22 mouse cellular contexts compared by ENCODE assay signal in the genomic region with DNA sequence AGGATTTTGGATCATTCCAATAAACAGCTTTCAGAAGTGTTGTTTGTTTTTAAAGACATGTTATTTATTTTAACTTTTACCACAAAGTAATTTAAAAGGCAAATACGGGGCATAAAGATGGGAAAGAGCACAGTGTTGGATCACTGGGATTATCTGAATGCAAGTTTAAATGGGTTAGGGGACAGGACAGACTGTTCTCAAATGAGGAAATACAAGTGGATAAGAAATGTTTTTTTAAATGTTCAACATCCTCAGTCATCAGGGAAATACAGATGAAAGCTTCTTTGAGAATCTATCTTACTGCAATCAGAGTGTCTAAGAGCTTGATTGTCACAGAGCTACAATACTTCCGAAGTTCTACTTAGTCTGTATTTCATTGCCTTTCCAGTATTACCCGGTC. TPM values are rescaled to one million over a fixed set of nuclear protein-coding genes. Genes with fewer than 3 reads are reported as not detected.
DNase-seq lines count a peak whose midpoint lies in the region; ATAC-seq and TF ChIP-seq lines count a peak whose summit lies in the region.
"Had no signal": no experiment of that assay in that cellular context is flagged by ENCODE, and none has a peak within 500 bp of the region (broad histone marks: within the 10 kb centered on the region; RNA-seq: fewer than 3 reads in every experiment).

No protein-coding gene starts in this region.

- no peak for TF ChIP-seq CTCF in liver, postnatal 0 days (IDR thresholded peaks at IDR 0.05; ENCODE audit: low read depth)
- no peak for TF ChIP-seq CTCF in lung, postnatal 0 days (IDR thresholded peaks at IDR 0.05)

- 64% methylated on average over 3 of the region's 3 CpGs for WGBS in liver, postnatal 0 days (ENCODE audit: insufficient replicate concordance)
- WGBS in liver, embryonic 11.5 days: 62% methylated on average over 3 of the region's 3 CpGs
- WGBS in lung, postnatal 0 days: 42% methylated on average over 3 of the region's 3 CpGs
- WGBS in midbrain, embryonic 11.5 days: 71% methylated on average over 3 of the region's 3 CpGs
- WGBS in midbrain, embryonic 10.5 days: 68% methylated on average over 3 of the region's 3 CpGs

- ATAC-seq in liver, postnatal 0 days: no peak
- ATAC-seq in liver, embryonic 11.5 days (replicated peaks; ENCODE audit: low FRiP score): no peak
- peak; percentile 78 for ATAC-seq in lung, postnatal 0 days
- ATAC-seq in midbrain, embryonic 11.5 days (ENCODE audit: low FRiP score): no peak
- ATAC-seq: CD4-positive, CD25-positive, alpha-beta regulatory T cell, adult 4 months; forebrain, embryonic 14.5 days; forebrain, postnatal 0 days had no signal

- H3K9ac ChIP-seq in liver, postnatal 0 days (replicated peaks): no peak overlapping the region
- no peak overlapping the region for H3K9ac ChIP-seq in liver, embryonic 11.5 days (ENCODE audit: low read depth, low read length)
- H3K9ac ChIP-seq in lung, postnatal 0 days (replicated peaks; ENCODE audit: low read depth): no peak overlapping the region
- H3K9ac ChIP-seq in midbrain, embryonic 11.5 days (ENCODE audit: low read length): no peak overlapping the region
- H3K9ac ChIP-seq: embryonic facial prominence, embryonic 12.5 days; embryonic facial prominence, embryonic 15.5 days; forebrain, postnatal 0 days; hindbrain, embryonic 12.5 days had no signal

- DNase-seq in liver, postnatal 0 days: no peak
- no peak for DNase-seq in liver, embryonic 11.5 days (ENCODE audit: low spot score)
- peak; percentile 48 for DNase-seq in lung, postnatal 0 days (ENCODE audit: low spot score)
- DNase-seq in lung, postnatal 10 days: no peak
- peak; percentile 60 for DNase-seq in midbrain, embryonic 11.5 days (ENCODE audit: low spot score, missing footprints)
- no peak for DNase-seq in midbrain, embryonic 10.5 days (ENCODE audit: low spot score)
- DNase-seq: adrenal gland, adult 2 months; adrenal gland, postnatal 14 days; cerebellum, adult 11 months; cerebellum, adult 2 months; cerebellum, adult 9-11 months; cerebellum, postnatal 25 days; forebrain, postnatal 0 days; gastrocnemius, adult 2 months; gastrocnemius, postnatal 14 days; heart, adult 11 months had no signal

- no peak overlapping the region for H3K27ac ChIP-seq in liver, postnatal 0 days (ENCODE audit: low read depth)
- H3K27ac ChIP-seq in liver, embryonic 11.5 days (ENCODE audit: low read depth, low read length): no peak overlapping the region
- H3K27ac ChIP-seq in lung, postnatal 0 days (ENCODE audit: low read length): no peak overlapping the region
- no peak overlapping the region for H3K27ac ChIP-seq in midbrain, embryonic 11.5 days (ENCODE audit: low read depth, low read length)
- no peak overlapping the region for H3K27ac ChIP-seq in midbrain, embryonic 10.5 days (replicated peaks)
- H3K27ac ChIP-seq: embryonic facial prominence, embryonic 12.5 days; embryonic facial prominence, embryonic 15.5 days; gastrocnemius, adult 2 months; hindbrain, embryonic 12.5 days had no signal

- H3K4me1 ChIP-seq in liver, postnatal 0 days (ENCODE audit: insufficient read depth): 0 out of 2 replicates have a peak, but pooled peaks cover 2% of the 10 kb centered on the region
- no peaks in the 10 kb centered on the region for H3K4me1 ChIP-seq in liver, embryonic 11.5 days (replicated peaks; ENCODE audit: control insufficient read depth, insufficient read depth, low read length)
- H3K4me1 ChIP-seq in lung, postnatal 0 days (ENCODE audit: insufficient read depth, low read depth, low read length): no peaks in the 10 kb centered on the region
- H3K4me1 ChIP-seq in midbrain, embryonic 11.5 days (ENCODE audit: control insufficient read depth, insufficient read depth, low read length): peaks cover 3% of the 10 kb centered on the region
- peaks cover 29% of the 10 kb centered on the region for H3K4me1 ChIP-seq in midbrain, embryonic 10.5 days

- H3K4me2 ChIP-seq in liver, postnatal 0 days (ENCODE audit: low read depth, low read length): no peak overlapping the region
- no peak overlapping the region for H3K4me2 ChIP-seq in liver, embryonic 11.5 days
- H3K4me2 ChIP-seq in lung, postnatal 0 days (replicated peaks; ENCODE audit: low read depth, low read length): no peak overlapping the region
- no peak overlapping the region for H3K4me2 ChIP-seq in midbrain, embryonic 11.5 days
- H3K4me2 ChIP-seq: embryonic facial prominence, embryonic 12.5 days; embryonic facial prominence, embryonic 15.5 days; heart, embryonic 11.5 days; hindbrain, embryonic 12.5 days had no signal

- peak; percentile 74 for TF ChIP-seq EP300 in liver, postnatal 0 days (IDR thresholded peaks at IDR 0.05; ENCODE audit: low read depth)
- peak; percentile 91 for TF ChIP-seq EP300 in lung, postnatal 0 days (IDR thresholded peaks at IDR 0.05)

- H3K4me3 ChIP-seq in liver, postnatal 0 days (ENCODE audit: low read depth, low read length): no peak overlapping the region
- no peak overlapping the region for H3K4me3 ChIP-seq in liver, embryonic 11.5 days (ENCODE audit: low read depth, low read length)
- H3K4me3 ChIP-seq in lung, postnatal 0 days (ENCODE audit: low read depth, low read length): no peak overlapping the region
- no peak overlapping the region for H3K4me3 ChIP-seq in midbrain, embryonic 11.5 days (ENCODE audit: low read depth, low read length)
- H3K4me3 ChIP-seq in midbrain, embryonic 10.5 days: no peak overlapping the region
- H3K4me3 ChIP-seq: embryonic facial prominence, embryonic 12.5 days; embryonic facial prominence, embryonic 15.5 days; gastrocnemius, adult 2 months; hindbrain, embryonic 12.5 days had no signal

- no peaks in the 10 kb centered on the region for H3K27me3 ChIP-seq in liver, postnatal 0 days (ENCODE audit: insufficient read depth, low read length)
- H3K27me3 ChIP-seq in liver, embryonic 11.5 days (replicated peaks; ENCODE audit: control insufficient read depth, insufficient read depth, low read length): no peaks in the 10 kb centered on the region
- H3K27me3 ChIP-seq in lung, postnatal 0 days (replicated peaks; ENCODE audit: insufficient read depth, low read length): no peaks in the 10 kb centered on the region
- H3K27me3 ChIP-seq in midbrain, embryonic 11.5 days (ENCODE audit: control insufficient read depth, insufficient read depth, low read length): no peaks in the 10 kb centered on the region
- H3K27me3 ChIP-seq in midbrain, embryonic 10.5 days (ENCODE audit: low read depth, poor library complexity, severe bottlenecking): no peaks in the 10 kb centered on the region
- H3K27me3 ChIP-seq: embryonic facial prominence, embryonic 12.5 days; embryonic facial prominence, embryonic 15.5 days; hindbrain, embryonic 12.5 days had no signal

- H3K36me3 ChIP-seq in liver, postnatal 0 days (replicated peaks; ENCODE audit: insufficient read depth, low read length): no peaks in the 10 kb centered on the region
- H3K36me3 ChIP-seq in liver, embryonic 11.5 days (ENCODE audit: control insufficient read depth, insufficient read depth, low read length): no peaks in the 10 kb centered on the region
- no peaks in the 10 kb centered on the region for H3K36me3 ChIP-seq in lung, postnatal 0 days (ENCODE audit: insufficient read depth, low read length)
- H3K36me3 ChIP-seq in midbrain, embryonic 11.5 days (ENCODE audit: control insufficient read depth, insufficient read depth, low read length): no peaks in the 10 kb centered on the region
- no peaks in the 10 kb centered on the region for H3K36me3 ChIP-seq in midbrain, embryonic 10.5 days
- H3K36me3 ChIP-seq: embryonic facial prominence, embryonic 12.5 days; embryonic facial prominence, embryonic 15.5 days; hindbrain, embryonic 12.5 days had no signal

- H3K9me3 ChIP-seq in liver, postnatal 0 days (ENCODE audit: low read length): no peaks in the 10 kb centered on the region
- no peaks in the 10 kb centered on the region for H3K9me3 ChIP-seq in liver, embryonic 11.5 days (ENCODE audit: control insufficient read depth, low read length)
- H3K9me3 ChIP-seq in lung, postnatal 0 days (ENCODE audit: low read length): no peaks in the 10 kb centered on the region
- H3K9me3 ChIP-seq in midbrain, embryonic 11.5 days (ENCODE audit: control insufficient read depth, low read length): no peaks in the 10 kb centered on the region
- H3K9me3 ChIP-seq in midbrain, embryonic 10.5 days (replicated peaks): no peaks in the 10 kb centered on the region
- H3K9me3 ChIP-seq: embryonic facial prominence, embryonic 12.5 days; embryonic facial prominence, embryonic 15.5 days; hindbrain, embryonic 12.5 days had no signal

RNA-seq across cellular contexts. Expression of a gene that starts 32.3 kb away (rescaled TPM):
- polyA plus RNA-seq in liver, postnatal 0 days (2015; fragmentation: Nextera tagmentation; extraction: Ambion mirVana): 73.9 and 103 TPM in 2 replicates
- polyA plus RNA-seq in liver, embryonic 11.5 days (2014; fragmentation: Nextera tagmentation; extraction: Ambion mirVana): 2.9 and 4.4 TPM in 2 replicates
- 74.4 and 87.1 TPM in 2 replicates for polyA plus RNA-seq in lung, postnatal 0 days (2015; fragmentation: Nextera tagmentation; extraction: Ambion mirVana)
- 6.8 and 8.2 TPM in 2 replicates for polyA plus RNA-seq in midbrain, embryonic 11.5 days (2014; fragmentation: Nextera tagmentation; extraction: Ambion mirVana)
- polyA plus RNA-seq in midbrain, embryonic 10.5 days (2016; fragmentation: Nextera tagmentation; extraction: Ambion mirVana): 2.9 and 4.0 TPM in 2 replicates

RNA-seq across cellular contexts. Expression of a gene that starts 56.6 kb away (rescaled TPM):
- polyA plus RNA-seq in liver, postnatal 0 days (2015; fragmentation: Nextera tagmentation; extraction: Ambion mirVana): 0.95 and 0.97 TPM in 2 replicates
- 6.8 and 6.9 TPM in 2 replicates for polyA plus RNA-seq in liver, embryonic 11.5 days (2014; fragmentation: Nextera tagmentation; extraction: Ambion mirVana)
- polyA plus RNA-seq in lung, postnatal 0 days (2015; fragmentation: Nextera tagmentation; extraction: Ambion mirVana): 11.0 and 13.5 TPM in 2 replicates
- 10.3 and 11.2 TPM in 2 replicates for polyA plus RNA-seq in midbrain, embryonic 11.5 days (2014; fragmentation: Nextera tagmentation; extraction: Ambion mirVana)
- polyA plus RNA-seq in midbrain, embryonic 10.5 days (2016; fragmentation: Nextera tagmentation; extraction: Ambion mirVana): 7.1 and 8.5 TPM in 2 replicates

Comparison
In these comparisons a context has a peak if more than half of its experiments do, and no peak if none do; other contexts are left out.
1. DNase-seq: peak in lung, postnatal 0 days (single experiment) and midbrain, embryonic 11.5 days (single experiment); none in liver, postnatal 0 days (single experiment), liver, embryonic 11.5 days (single experiment), lung, postnatal 10 days (single experiment) and midbrain, embryonic 10.5 days (single experiment).